Mouse (Mus musculus): ENCODE measurements around the gene Olfr376. TPM values are rescaled to one million over a fixed set of nuclear protein-coding genes. Genes with fewer than 3 reads are reported as not detected.

Gene Olfr376
- polyA plus RNA-seq, 1 experiment from 2014 or later: 0.17 TPM

Other genes starting within 250 kb of the Olfr376 start
- gene Haspin, start 233.0 kb upstream of the Olfr376 start, polyA plus RNA-seq (2015; fragmentation: Nextera tagmentation; extraction: Ambion mirVana): 10.9 and 11.5 TPM in 2 replicates
- 0.98 and 1.0 TPM in 2 replicates for gene P2rx5, start 210.8 kb upstream of the Olfr376 start, polyA plus RNA-seq (2015; fragmentation: Nextera tagmentation; extraction: Ambion mirVana)
- gene Emc6, start 194.2 kb upstream of the Olfr376 start, polyA plus RNA-seq (2015; fragmentation: Nextera tagmentation; extraction: Ambion mirVana): 91.9 and 100 TPM in 2 replicates
- 210 and 221 TPM in 2 replicates for gene Tax1bp3, start 194.2 kb upstream of the Olfr376 start, polyA plus RNA-seq (2015; fragmentation: Nextera tagmentation; extraction: Ambion mirVana)
- gene Ctns, start 172.2 kb upstream of the Olfr376 start, polyA plus RNA-seq (2015; fragmentation: Nextera tagmentation; extraction: Ambion mirVana): 23.0 and 25.5 TPM in 2 replicates
- 2.7 and 2.9 TPM in 2 replicates for gene Shpk, start 171.8 kb upstream of the Olfr376 start, polyA plus RNA-seq (2015; fragmentation: Nextera tagmentation; extraction: Ambion mirVana)
- gene Trpv1, start 137.0 kb upstream of the Olfr376 start, polyA plus RNA-seq (2015; fragmentation: Nextera tagmentation; extraction: Ambion mirVana): 0.24 and 0.34 TPM in 2 replicates
- gene Trpv3, start 103.9 kb upstream of the Olfr376 start, polyA plus RNA-seq (2015; fragmentation: Nextera tagmentation; extraction: Ambion mirVana): 0.84 and 0.87 TPM in 2 replicates
- gene Aspa, start 41.6 kb upstream of the Olfr376 start, polyA plus RNA-seq (2015; fragmentation: Nextera tagmentation; extraction: Ambion mirVana): 2.0 and 2.4 TPM in 2 replicates
- gene Gm49340, start 41.5 kb upstream of the Olfr376 start, polyA plus RNA-seq (2015; fragmentation: Nextera tagmentation; extraction: Ambion mirVana): not detected in 2 replicates
- not detected in 2 replicates for gene Spata22, start 41.5 kb upstream of the Olfr376 start, polyA plus RNA-seq (2015; fragmentation: Nextera tagmentation; extraction: Ambion mirVana)
- not detected in 2 replicates for gene Olfr20, start 20.5 kb upstream of the Olfr376 start, polyA plus RNA-seq (2015; fragmentation: Nextera tagmentation; extraction: Ambion mirVana)
- 0.08 TPM in 1 of 2 replicates, not detected in the other for gene Olfr1, start 28.4 kb downstream of the Olfr376 start, polyA plus RNA-seq (2015; fragmentation: Nextera tagmentation; extraction: Ambion mirVana)
- not detected in 2 replicates for gene Olfr378, start 57.2 kb downstream of the Olfr376 start, polyA plus RNA-seq (2015; fragmentation: Nextera tagmentation; extraction: Ambion mirVana)
- 0.17 TPM in 1 of 2 replicates, not detected in the other for gene Olfr380, start 86.3 kb downstream of the Olfr376 start, polyA plus RNA-seq (2015; fragmentation: Nextera tagmentation; extraction: Ambion mirVana)
- not detected in 2 replicates for gene Olfr381, start 120.4 kb downstream of the Olfr376 start, polyA plus RNA-seq (2015; fragmentation: Nextera tagmentation; extraction: Ambion mirVana)
- gene Olfr382, start 146.0 kb downstream of the Olfr376 start, polyA plus RNA-seq (2015; fragmentation: Nextera tagmentation; extraction: Ambion mirVana): not detected in 2 replicates
- 0.24 TPM in 1 of 2 replicates, not detected in the other for gene Olfr385, start 221.8 kb downstream of the Olfr376 start, polyA plus RNA-seq (2015; fragmentation: Nextera tagmentation; extraction: Ambion mirVana)
- not detected in 2 replicates for gene Olfr384, start 227.3 kb downstream of the Olfr376 start, polyA plus RNA-seq (2015; fragmentation: Nextera tagmentation; extraction: Ambion mirVana)

Measured in embryonic facial prominence, embryonic 15.5 days (tissue).